Mouse (Mus musculus): ENCODE measurements around the gene Sin3b. TPM values are rescaled to one million over a fixed set of nuclear protein-coding genes. Genes with fewer than 3 reads are reported as not detected.
A peak's percentile ranks its signal among the peaks of the same experiment; 100 is the strongest.

The Sin3b gene
- polyA plus RNA-seq, 1 experiment from 2014 or later, result 163 TPM

DNA sequence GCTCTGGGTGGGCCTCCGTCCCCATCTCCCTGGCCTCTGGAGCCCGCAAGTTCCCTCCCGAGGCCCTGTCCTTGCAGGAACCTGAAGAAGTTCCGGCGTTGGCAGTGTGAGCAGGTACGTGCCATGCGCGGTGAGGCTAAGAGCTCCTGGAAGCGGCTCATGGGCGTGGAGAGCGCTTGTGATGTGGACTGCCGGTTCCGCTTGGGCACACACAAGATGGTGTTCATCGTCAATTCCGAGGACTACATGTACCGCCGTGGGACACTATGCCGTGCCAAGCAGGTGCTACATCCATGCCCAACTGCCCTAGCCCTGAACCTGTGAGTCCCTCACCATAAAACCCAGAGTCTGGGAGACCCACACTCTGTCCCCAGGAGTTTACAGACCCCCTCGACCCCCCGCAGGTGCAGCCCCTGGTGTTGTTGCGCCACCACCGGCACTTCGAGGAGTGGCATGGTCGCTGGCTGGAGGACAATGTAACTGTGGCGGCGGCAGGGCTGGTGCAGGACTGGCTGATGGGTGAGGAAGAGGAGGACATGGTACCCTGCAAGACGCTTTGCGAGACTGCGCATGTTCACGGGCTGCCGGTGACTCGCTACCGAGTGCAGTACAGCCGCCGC lies 33.8 kb downstream of the Sin3b start:
- Histone ChIP-seq H3K27me3 (no peaks in the 10 kb centered on the region), H3K36me3 (peaks cover 70% of the 10 kb centered on the region), H3K27ac (no peak overlapping the region), H3K9ac (no peak overlapping the region), H3K9me3 (replicated peaks) (no peaks in the 10 kb centered on the region), H3K4me3 (no peak overlapping the region), H3K4me2 (replicated peaks) (no peak overlapping the region), H3K4me1 (no peaks in the 10 kb centered on the region)
- 98% methylated on average over 35 of the region's 35 CpGs for WGBS
- ATAC-seq (ENCODE audit: low FRiP score), result no peak

DNA sequence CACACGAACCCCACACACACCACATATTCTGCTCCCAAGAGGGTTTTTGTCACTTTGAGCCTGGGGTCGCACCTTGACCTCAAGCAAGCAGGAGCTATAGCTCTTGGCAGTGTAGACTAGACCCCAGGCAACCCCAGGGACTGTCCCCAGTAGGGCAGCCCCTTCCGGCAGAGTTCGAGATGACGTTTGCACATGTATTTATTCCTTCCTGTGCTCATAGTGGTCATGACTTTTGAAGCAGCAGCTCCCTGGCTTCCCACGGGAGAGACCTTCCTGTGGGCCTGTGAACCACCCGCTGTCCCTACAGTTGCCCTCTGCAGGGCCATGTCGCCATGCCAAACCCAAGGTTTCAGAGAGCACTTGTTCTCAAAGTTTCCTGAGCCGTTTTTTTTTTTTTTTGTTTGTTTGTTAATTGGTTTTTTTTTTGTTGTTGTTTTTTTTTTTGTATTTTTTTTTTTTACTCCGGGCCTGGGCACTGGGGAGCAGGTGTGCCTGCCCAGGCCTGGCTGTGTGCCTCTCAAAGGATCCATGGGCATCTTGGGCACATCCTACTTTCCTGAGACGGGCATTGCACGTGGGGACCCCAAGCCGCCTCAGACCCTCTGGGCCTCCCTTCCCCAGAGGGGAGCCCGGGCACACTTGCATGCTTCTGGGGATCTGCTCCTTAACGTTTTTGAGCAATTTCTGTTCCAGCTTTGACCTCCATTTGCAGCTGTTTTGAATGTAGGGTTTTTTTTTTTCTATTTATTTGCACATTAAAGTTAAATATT lies 34.5 kb downstream of the Sin3b start:
- H3K9ac ChIP-seq, result no peak overlapping the region
- no peaks in the 10 kb centered on the region for H3K27me3 ChIP-seq
- no peaks in the 10 kb centered on the region for H3K4me1 ChIP-seq
- no peak overlapping the region for H3K27ac ChIP-seq
- H3K9me3 ChIP-seq (replicated peaks), result no peaks in the 10 kb centered on the region
- no peak for ATAC-seq (ENCODE audit: low FRiP score)
- peaks cover 63% of the 10 kb centered on the region for H3K36me3 ChIP-seq
- WGBS, result 92% methylated on average over 15 of the region's 15 CpGs
- no peak overlapping the region for H3K4me2 ChIP-seq (replicated peaks)
- H3K4me3 ChIP-seq, result no peak overlapping the region

DNA sequence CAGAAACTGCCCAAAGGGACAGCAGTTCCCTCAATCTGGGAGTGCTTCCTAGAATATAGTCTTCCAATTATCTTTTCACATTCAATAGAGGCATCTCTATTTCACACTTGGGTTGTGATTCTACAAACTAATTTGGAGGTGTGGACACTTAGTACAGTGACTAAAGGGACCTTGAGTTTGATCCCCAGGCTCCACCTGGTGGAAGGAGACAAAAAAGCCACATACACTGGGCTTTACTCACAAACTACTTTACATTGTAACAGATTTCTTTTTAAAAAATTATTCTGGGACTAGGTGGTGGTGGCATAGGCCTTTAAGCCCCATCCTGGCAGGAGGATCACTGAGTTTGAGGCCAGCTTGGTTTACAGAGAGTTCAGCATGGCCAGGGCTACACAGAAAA lies 35.2 kb downstream of the Sin3b start:
- Histone ChIP-seq H3K27me3 (no peaks in the 10 kb centered on the region), H3K4me3 (no peak overlapping the region), H3K4me2 (replicated peaks) (no peak overlapping the region), H3K27ac (no peak overlapping the region), H3K9me3 (replicated peaks) (no peaks in the 10 kb centered on the region), H3K4me1 (no peaks in the 10 kb centered on the region), H3K36me3 (peaks cover 56% of the 10 kb centered on the region), H3K9ac (no peak overlapping the region)
- no peak for ATAC-seq (ENCODE audit: low FRiP score)

GRCm38 (mm10) chr8:72760216-72760615 lies 37.1 kb downstream of the Sin3b start:
- H3K27me3 ChIP-seq, result no peaks in the 10 kb centered on the region
- H3K9me3 ChIP-seq (replicated peaks), result no peaks in the 10 kb centered on the region
- H3K9ac ChIP-seq, result no peak overlapping the region
- H3K36me3 ChIP-seq, result peaks cover 41% of the 10 kb centered on the region
- no peaks in the 10 kb centered on the region for H3K4me1 ChIP-seq
- H3K27ac ChIP-seq, result no peak overlapping the region
- no peak overlapping the region for H3K4me3 ChIP-seq
- 89% methylated on average over 3 of the region's 3 CpGs for WGBS
- no peak for ATAC-seq (ENCODE audit: low FRiP score)
- no peak overlapping the region for H3K4me2 ChIP-seq (replicated peaks)

DNA sequence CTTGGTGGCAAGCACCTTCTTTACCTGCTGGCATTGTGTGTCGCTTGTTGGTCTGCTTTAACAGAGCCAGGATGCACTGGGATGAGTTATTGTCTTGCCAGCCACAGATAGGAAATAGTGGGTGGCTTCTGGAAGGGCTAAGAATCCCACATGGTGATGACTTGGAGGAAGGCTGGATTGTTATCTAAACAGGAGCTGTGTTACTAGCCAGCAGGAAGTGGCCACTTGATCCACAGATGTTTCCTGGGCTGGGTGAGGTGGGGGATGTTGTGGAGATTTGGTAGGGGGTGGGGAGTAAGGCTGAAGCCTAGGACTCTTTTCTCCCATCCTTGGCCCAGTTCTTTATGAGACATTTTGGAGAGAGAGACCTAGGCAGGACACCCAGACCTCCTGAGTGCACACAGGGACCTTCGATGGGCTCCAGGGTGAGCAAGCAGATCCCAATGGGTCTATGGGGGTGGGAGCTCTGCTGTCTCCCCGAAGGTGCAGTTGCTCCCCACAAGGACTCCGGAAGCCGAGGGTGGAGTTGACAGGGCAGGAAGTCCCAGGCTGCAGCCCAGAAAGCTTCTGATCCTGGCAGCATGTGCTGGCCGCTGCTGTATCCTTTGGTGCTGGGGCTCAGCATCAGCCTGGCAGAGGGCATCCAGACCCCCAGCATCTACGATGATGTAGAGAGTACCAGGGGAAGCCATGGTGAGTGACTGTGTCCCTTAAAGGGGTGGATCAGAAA lies 38.4 kb downstream of the Sin3b start, which contains the start of gene F2rl3:
Gene F2rl3 (plus strand): TSS at position 559 of the 730 bp plus-strand sequence.
- no peaks in the 10 kb centered on the region for H3K9me3 ChIP-seq (replicated peaks)
- WGBS, result 85% methylated on average over 7 of the region's 7 CpGs

DNA sequence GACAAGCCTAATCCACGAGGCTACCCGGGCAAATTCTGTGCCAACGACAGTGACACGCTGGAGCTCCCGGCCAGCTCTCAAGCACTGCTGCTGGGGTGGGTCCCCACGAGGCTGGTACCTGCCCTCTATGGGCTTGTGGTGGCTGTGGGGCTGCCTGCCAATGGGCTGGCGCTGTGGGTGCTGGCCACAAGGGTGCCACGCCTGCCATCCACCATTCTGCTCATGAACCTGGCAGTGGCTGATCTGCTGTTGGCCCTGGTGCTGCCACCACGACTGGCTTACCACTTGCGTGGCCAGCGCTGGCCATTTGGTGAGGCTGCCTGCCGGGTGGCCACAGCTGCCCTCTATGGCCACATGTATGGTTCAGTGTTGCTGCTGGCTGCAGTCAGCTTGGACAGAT lies 39.2 kb downstream of the Sin3b start:
- WGBS, result 93% methylated on average over 12 of the region's 12 CpGs
- Histone ChIP-seq H3K4me3 (no peak overlapping the region), H3K4me1 (peaks cover 3% of the 10 kb centered on the region; the same call in 1 of the 2 replicates), H3K27me3 (no peaks in the 10 kb centered on the region), H3K4me2 (replicated peaks) (no peak overlapping the region), H3K36me3 (peaks cover 20% of the 10 kb centered on the region), H3K9me3 (replicated peaks) (no peaks in the 10 kb centered on the region), H3K9ac (no peak overlapping the region), H3K27ac (no peak overlapping the region)
- ATAC-seq (ENCODE audit: low FRiP score), result no peak

More for the DNA sequence above, 38.4 kb downstream of the Sin3b start, which contains the start of gene F2rl3:
- no peaks in the 10 kb centered on the region for H3K27me3 ChIP-seq
- no peak for ATAC-seq (ENCODE audit: low FRiP score)
- H3K36me3 ChIP-seq, result peaks cover 28% of the 10 kb centered on the region
- no peak within 1 kb of the TSS for H3K4me2 ChIP-seq (replicated peaks)
- no peaks in the 10 kb centered on the region for H3K4me1 ChIP-seq
- H3K27ac ChIP-seq, result no peak within 1 kb of the TSS
- no peak within 1 kb of the TSS for H3K9ac ChIP-seq
- H3K4me3 ChIP-seq, result no peak within 1 kb of the TSS

DNA sequence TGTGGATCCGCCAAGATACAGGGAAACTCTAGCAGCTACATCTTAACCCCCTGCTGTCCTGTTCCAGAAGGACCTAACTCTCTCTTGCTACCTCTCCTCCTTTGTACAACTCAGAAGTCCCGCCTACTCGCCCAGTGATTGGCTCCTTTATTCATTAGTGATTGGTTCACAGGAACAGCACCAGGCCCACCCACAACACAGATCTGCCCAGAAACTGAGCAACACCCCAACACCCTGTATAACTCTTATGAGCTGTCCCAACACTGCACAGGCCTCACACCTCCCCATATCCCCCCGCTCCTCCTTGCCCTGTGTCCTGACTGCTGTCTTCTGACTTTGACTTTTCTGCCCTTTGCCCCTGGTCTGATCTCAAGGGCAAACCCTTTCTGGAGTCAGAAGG lies 42.6 kb downstream of the Sin3b start:
- Histone ChIP-seq H3K36me3 (no peaks in the 10 kb centered on the region), H3K27me3 (no peaks in the 10 kb centered on the region), H3K4me3 (no peak overlapping the region), H3K9ac (no peak overlapping the region), H3K9me3 (replicated peaks) (no peaks in the 10 kb centered on the region), H3K4me2 (replicated peaks) (no peak overlapping the region), H3K4me1 (peaks cover 3% of the 10 kb centered on the region; the same call in 1 of the 2 replicates), H3K27ac (no peak overlapping the region)
- peak; percentile 41; the same call in 1 of the 2 replicates for ATAC-seq (ENCODE audit: low FRiP score)
- 66% methylated on average over 4 of the region's 4 CpGs for WGBS

DNA sequence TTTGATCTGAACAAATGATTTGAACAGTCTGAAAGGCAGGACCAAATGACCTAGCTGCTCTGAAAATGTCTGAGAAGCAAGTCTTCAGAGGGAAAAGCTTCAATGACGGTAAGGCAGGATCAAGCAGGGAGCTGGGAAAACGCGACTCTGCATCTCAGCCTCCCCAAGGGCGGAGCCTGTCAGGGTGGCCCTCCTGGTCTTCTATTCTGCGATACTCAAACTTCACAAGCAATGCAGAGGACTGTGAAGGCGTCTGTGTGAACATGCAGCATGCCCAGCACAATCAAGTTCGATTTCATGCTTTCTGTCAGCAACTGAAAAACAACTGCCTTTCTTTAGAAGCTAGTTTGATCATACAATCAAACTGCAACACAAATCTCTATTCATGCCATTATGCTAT lies 43.7 kb downstream of the Sin3b start:
- H3K4me1 ChIP-seq, result peaks cover 3% of the 10 kb centered on the region; the same call in 1 of the 2 replicates
- H3K4me3 ChIP-seq, result no peak overlapping the region
- no peaks in the 10 kb centered on the region for H3K27me3 ChIP-seq
- no peak overlapping the region for H3K4me2 ChIP-seq (replicated peaks)
- H3K9ac ChIP-seq, result no peak overlapping the region
- H3K9me3 ChIP-seq (replicated peaks), result no peaks in the 10 kb centered on the region
- ATAC-seq (ENCODE audit: low FRiP score), result no peak
- WGBS, result 30% methylated on average over 7 of the region's 7 CpGs
- H3K27ac ChIP-seq, result no peak overlapping the region
- no peaks in the 10 kb centered on the region for H3K36me3 ChIP-seq

- no peaks in the 10 kb centered on the region for H3K4me1 ChIP-seq
- H3K4me3 ChIP-seq, result no peak overlapping the region
- 93% methylated on average over 1 of the region's 1 CpGs for WGBS
- H3K4me2 ChIP-seq (replicated peaks), result no peak overlapping the region
- no peak overlapping the region for H3K27ac ChIP-seq
- no peak overlapping the region for H3K9ac ChIP-seq
- H3K36me3 ChIP-seq, result no peaks in the 10 kb centered on the region
- H3K27me3 ChIP-seq, result no peaks in the 10 kb centered on the region
- no peak for ATAC-seq (ENCODE audit: low FRiP score)
- no peaks in the 10 kb centered on the region for H3K9me3 ChIP-seq (replicated peaks)
These were observed 54.7 kb downstream of the Sin3b start for GRCm38 (mm10) chr8:72777797-72778196.

- no peak overlapping the region for H3K4me3 ChIP-seq
- WGBS, result 91% methylated on average over 4 of the region's 4 CpGs
- no peaks in the 10 kb centered on the region for H3K9me3 ChIP-seq (replicated peaks)
- no peak for ATAC-seq (ENCODE audit: low FRiP score)
- no peak overlapping the region for H3K9ac ChIP-seq
- no peaks in the 10 kb centered on the region for H3K27me3 ChIP-seq
- no peaks in the 10 kb centered on the region for H3K36me3 ChIP-seq
- no peaks in the 10 kb centered on the region for H3K4me1 ChIP-seq
- H3K27ac ChIP-seq, result no peak overlapping the region
- H3K4me2 ChIP-seq (replicated peaks), result no peak overlapping the region
These were observed 57.6 kb downstream of the Sin3b start for GRCm38 (mm10) chr8:72780644-72781043.

DNA sequence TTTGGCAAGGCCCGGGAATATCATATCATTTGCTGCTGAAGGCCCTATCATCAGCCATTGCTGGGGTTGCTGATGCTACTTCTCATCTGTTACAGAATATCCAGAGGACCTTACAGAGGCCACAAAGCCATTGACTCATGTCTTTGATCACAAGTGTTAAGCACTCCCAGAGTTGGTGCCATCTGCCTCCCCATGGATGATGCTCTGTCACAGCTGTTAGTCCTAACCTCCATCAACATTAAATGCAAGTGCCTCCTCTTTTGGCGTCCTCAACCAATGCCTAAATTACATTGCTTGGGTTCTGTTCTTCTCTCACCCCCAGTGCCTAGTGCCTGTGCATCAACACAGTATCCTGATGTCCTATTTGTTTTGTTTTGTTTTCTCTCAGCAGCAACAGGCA lies 78.5 kb downstream of the Sin3b start:
- no peaks in the 10 kb centered on the region for H3K4me1 ChIP-seq
- no peaks in the 10 kb centered on the region for H3K36me3 ChIP-seq
- H3K4me3 ChIP-seq, result no peak overlapping the region
- H3K27me3 ChIP-seq, result no peaks in the 10 kb centered on the region
- no peaks in the 10 kb centered on the region for H3K9me3 ChIP-seq (replicated peaks)
- no peak overlapping the region for H3K9ac ChIP-seq
- ATAC-seq (ENCODE audit: low FRiP score), result no peak
- WGBS, result 76% methylated on average over 2 of the region's 2 CpGs
- no peak overlapping the region for H3K4me2 ChIP-seq (replicated peaks)
- no peak overlapping the region for H3K27ac ChIP-seq

All from hindbrain, embryonic 12.5 days (tissue).